Mouse (Mus musculus) stomach, postnatal 0 days (tissue): ENCODE results near the gene Nudcd3. TPM values are rescaled to one million over a fixed set of nuclear protein-coding genes. Genes with fewer than 3 reads are reported as not detected.
A peak's percentile ranks its signal among the peaks of the same experiment; 100 is the strongest.

ENCODE experiments used
- ATAC-seq: fragments of 200-750 bp; cut with Nextera tagmentation; 2 replicates; pipeline ENCODE4 v1.8.0; 2017; ENCODE audit not compliant: low FRiP score, low TSS enrichment
- DNase-seq: peaks from one replicate; pipeline ENCODE4 v3.0.0-alpha.2; 2016; ENCODE audit warnings: low spot score
- H3K27ac ChIP-seq: fragments of 300-500 bp; sonication (generic); replicated peaks from 2 replicates; pipeline ENCODE4 v1.5.1; 2014; ENCODE audit warnings: mild to moderate bottlenecking, control low read depth
- H3K27me3 ChIP-seq: fragments of 300-500 bp; sonication (generic); 2 replicates; pipeline ENCODE4 v1.6.1; 2014; ENCODE audit warnings: low read length; ENCODE audit not compliant: control insufficient read depth, insufficient read depth
- H3K36me3 ChIP-seq: fragments of 300-500 bp; sonication (generic); 2 replicates; pipeline ENCODE4 v1.6.1; 2014; ENCODE audit warnings: low read length, mixed read lengths; ENCODE audit not compliant: control insufficient read depth, insufficient read depth
- H3K4me1 ChIP-seq: fragments of 300-500 bp; sonication (generic); replicated peaks from 2 replicates; pipeline ENCODE4 v1.6.1; 2014; ENCODE audit warnings: antibody characterized with exemption; ENCODE audit not compliant: control insufficient read depth, insufficient read depth
- H3K4me2 ChIP-seq: fragments of 300-500 bp; sonication (generic); replicated peaks from 2 replicates; pipeline ENCODE4 v1.6.1; 2014; ENCODE audit warnings: low read depth, mild to moderate bottlenecking, control low read depth, moderate library complexity
- H3K4me3 ChIP-seq: fragments of 300-500 bp; sonication (generic); 2 replicates; pipeline ENCODE4 v1.5.1; 2014; ENCODE audit warnings: low read depth, low read length, control low read depth
- H3K9ac ChIP-seq: fragments of 300-500 bp; sonication (generic); 2 replicates; pipeline ENCODE4 v1.6.1; 2014; ENCODE audit warnings: mild to moderate bottlenecking, low read length, control low read depth, mixed read lengths
- H3K9me3 ChIP-seq: fragments of 300-500 bp; sonication (generic); 2 replicates; pipeline ENCODE4 v1.6.1; 2016; ENCODE audit warnings: low read length; ENCODE audit not compliant: control insufficient read depth
- CTCF ChIP-seq: IDR thresholded peaks from 2 replicates; pipeline ENCODE4 v1.5.1; 2016; ENCODE audit warnings: antibody characterized with exemption, low read depth, mild to moderate bottlenecking, moderate library complexity
- EP300 ChIP-seq: optimal IDR thresholded peaks from 2 replicates; pipeline ENCODE3; 2016; ENCODE audit warnings: antibody characterized with exemption
- WGBS: fragments of 180-500 bp; shearing (Covaris S2); extraction: QIAGEN DNeasy Blood & Tissue Kit; methylation state at CpG from one replicate; pipeline ENCODE4 v1.1.7; 2014; 5-methylcytosine and 5-hydroxymethylcytosine counted together
- polyA plus RNA-seq: library from polyadenylated mRNA; unstranded; fragments of >200 nt; fragmentation: Nextera tagmentation; extraction: Ambion mirVana; gene quantifications from 2 replicates; pipeline ENCODE4 v1.2.1, GENCODE M21; 2015

Nudcd3 gene
- polyA plus RNA-seq, 1 experiment from 2014 or later, result 22.1 TPM

- H3K27me3 ChIP-seq, result peaks cover 19% of the 10 kb centered on the region
- H3K27ac ChIP-seq, result no peak overlapping the region
- H3K4me1 ChIP-seq, result no peaks in the 10 kb centered on the region
- WGBS, result 2% methylated on average over 41 of the region's 95 CpGs
- no peaks in the 10 kb centered on the region for H3K9me3 ChIP-seq
- peak overlapping the region; percentile 85 for H3K4me2 ChIP-seq
- no peaks in the 10 kb centered on the region for H3K36me3 ChIP-seq
- TF ChIP-seq EP300, result no peak
- TF ChIP-seq CTCF, result no peak
- H3K9ac ChIP-seq, result peak overlapping the region; percentile 47
- H3K4me3 ChIP-seq, result peak overlapping the region; percentile 50
- ATAC-seq (peak; percentile 73), DNase-seq (peak; percentile 38)
Measured at GRCm38 (mm10) chr11:6065551-6066121, 134.6 kb downstream of the Nudcd3 start.

- Histone ChIP-seq H3K27me3 (peaks cover 19% of the 10 kb centered on the region), H3K27ac (no peak overlapping the region), H3K4me2 (peak overlapping the region; percentile 85), H3K36me3 (no peaks in the 10 kb centered on the region), H3K9me3 (no peaks in the 10 kb centered on the region), H3K9ac (peak overlapping the region; percentile 47), H3K4me3 (peak overlapping the region; percentile 50), H3K4me1 (no peaks in the 10 kb centered on the region)
- TF ChIP-seq EP300 (no peak), CTCF (no peak)
- DNase-seq (peak; percentile 21), ATAC-seq (peak; percentile 16; the same call in 1 of the 2 replicates)
- under 1% methylated on average over 34 of the region's 55 CpGs for WGBS
Measured at GRCm38 (mm10) chr11:6065046-6065521, 135.1 kb downstream of the Nudcd3 start.

- ATAC-seq, result no peak
- Histone ChIP-seq H3K4me3 (peak overlapping the region; percentile 50), H3K36me3 (no peaks in the 10 kb centered on the region), H3K27ac (no peak overlapping the region), H3K9ac (no peak overlapping the region), H3K27me3 (peaks cover 19% of the 10 kb centered on the region), H3K4me2 (peak overlapping the region; percentile 85), H3K4me1 (no peaks in the 10 kb centered on the region), H3K9me3 (no peaks in the 10 kb centered on the region)
- no peak for DNase-seq
- no peak for TF ChIP-seq EP300
- no peak for TF ChIP-seq CTCF
- WGBS, result 5% methylated on average over 30 of the region's 30 CpGs
Measured at GRCm38 (mm10) chr11:6064215-6065045, 135.8 kb downstream of the Nudcd3 start.

GRCm38 (mm10) chr11:6063501-6064214 is 136.6 kb downstream of the Nudcd3 start:
- Histone ChIP-seq H3K27ac (no peak overlapping the region), H3K4me2 (no peak overlapping the region), H3K4me1 (no peaks in the 10 kb centered on the region), H3K9me3 (no peaks in the 10 kb centered on the region), H3K4me3 (no peak overlapping the region), H3K9ac (no peak overlapping the region), H3K36me3 (no peaks in the 10 kb centered on the region), H3K27me3 (peaks cover 19% of the 10 kb centered on the region)
- WGBS, result 43% methylated on average over 17 of the region's 17 CpGs
- ATAC-seq (no peak), DNase-seq (no peak)
- TF ChIP-seq EP300, result no peak
- no peak for TF ChIP-seq CTCF

- peaks cover 17% of the 10 kb centered on the region for H3K27me3 ChIP-seq
- H3K9ac ChIP-seq, result no peak overlapping the region
- no peak overlapping the region for H3K4me2 ChIP-seq
- H3K36me3 ChIP-seq, result no peaks in the 10 kb centered on the region
- H3K4me3 ChIP-seq, result no peak overlapping the region
- TF ChIP-seq CTCF (no peak), EP300 (no peak)
- DNase-seq, result no peak
- 83% methylated on average over 7 of the region's 7 CpGs for WGBS
- no peaks in the 10 kb centered on the region for H3K9me3 ChIP-seq
- no peak for ATAC-seq
- H3K4me1 ChIP-seq, result no peaks in the 10 kb centered on the region
- H3K27ac ChIP-seq, result no peak overlapping the region
Measured at GRCm38 (mm10) chr11:6063065-6063464, 137.2 kb downstream of the Nudcd3 start.
